Mouse (Mus musculus) erythroblast, embryonic 14.5 days (primary cell): ENCODE measurements around the gene Sash3. TPM values are rescaled to one million over a fixed set of nuclear protein-coding genes. Genes with fewer than 3 reads are reported as not detected.
A peak's percentile ranks its signal among the peaks of the same experiment; 100 is the strongest.

ENCODE experiments used
- H3K27me3 ChIP-seq: 2 replicates; pipeline ENCODE4 v1.6.1; 2012; ENCODE audit warnings: inconsistent platforms; ENCODE audit not compliant: control insufficient read depth
- H3K36me3 ChIP-seq: 2 replicates; pipeline ENCODE4 v1.6.1; 2012; ENCODE audit warnings: mild to moderate bottlenecking, inconsistent platforms; ENCODE audit not compliant: control insufficient read depth
- H3K4me1 ChIP-seq: 2 replicates; pipeline ENCODE4 v1.6.1; 2012; ENCODE audit warnings: inconsistent platforms; ENCODE audit not compliant: control insufficient read depth
- H3K4me3 ChIP-seq: replicated peaks from 2 replicates; pipeline ENCODE3; 2012; ENCODE audit warnings: moderate library complexity, mild to moderate bottlenecking, inconsistent platforms
- H3K9me3 ChIP-seq: 2 replicates; pipeline ENCODE4 v1.6.1; 2012; ENCODE audit warnings: low read length, inconsistent platforms, mixed read lengths; ENCODE audit not compliant: control insufficient read depth
- GATA1 ChIP-seq: IDR thresholded peaks from 2 replicates; pipeline ENCODE4 v1.6.1; 2012; ENCODE audit warnings: low read length, inconsistent platforms, mixed read lengths
- TAL1 ChIP-seq: IDR thresholded peaks from 3 replicates; pipeline ENCODE4 v1.6.1; 2012; ENCODE audit warnings: low read length, inconsistent platforms, mixed read lengths
- polyA plus RNA-seq: library from polyadenylated mRNA; stranded (reverse); fragments of >175 nt; gene quantifications from 2 replicates; pipeline ENCODE4 v1.2.3, GENCODE M21; 2012

The Sash3 gene
- polyA plus RNA-seq, 1 experiment, result 0.09 TPM

DNA sequence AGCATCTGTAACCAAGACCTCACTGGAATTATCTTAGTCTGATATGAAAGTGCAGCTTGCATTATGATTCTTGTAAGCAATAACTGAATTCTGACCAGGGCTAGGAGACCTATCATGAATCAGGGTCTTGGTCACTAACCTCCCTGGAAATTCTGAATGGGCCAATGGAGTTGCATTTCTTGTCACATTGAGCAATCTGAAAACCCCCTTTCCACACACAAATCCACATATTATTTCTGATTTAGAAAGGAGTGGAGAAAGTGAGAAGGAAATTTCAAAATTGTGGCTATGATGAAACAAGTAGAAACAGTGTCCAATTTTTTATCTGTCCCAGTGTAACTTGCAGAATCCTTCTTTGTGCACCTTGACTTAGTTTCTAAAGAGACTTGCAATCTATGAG lies 26.9 kb upstream of the Sash3 start:
- Histone ChIP-seq H3K9me3 (no peaks in the 10 kb centered on the region), H3K4me1 (peaks cover under 1% of the 10 kb centered on the region; the same call in 1 of the 2 replicates), H3K36me3 (no peaks in the 10 kb centered on the region), H3K4me3 (no peak overlapping the region), H3K27me3 (peaks cover 3% of the 10 kb centered on the region; the same call in 1 of the 2 replicates)
- TF ChIP-seq TAL1 (no peak), GATA1 (no peak)

DNA sequence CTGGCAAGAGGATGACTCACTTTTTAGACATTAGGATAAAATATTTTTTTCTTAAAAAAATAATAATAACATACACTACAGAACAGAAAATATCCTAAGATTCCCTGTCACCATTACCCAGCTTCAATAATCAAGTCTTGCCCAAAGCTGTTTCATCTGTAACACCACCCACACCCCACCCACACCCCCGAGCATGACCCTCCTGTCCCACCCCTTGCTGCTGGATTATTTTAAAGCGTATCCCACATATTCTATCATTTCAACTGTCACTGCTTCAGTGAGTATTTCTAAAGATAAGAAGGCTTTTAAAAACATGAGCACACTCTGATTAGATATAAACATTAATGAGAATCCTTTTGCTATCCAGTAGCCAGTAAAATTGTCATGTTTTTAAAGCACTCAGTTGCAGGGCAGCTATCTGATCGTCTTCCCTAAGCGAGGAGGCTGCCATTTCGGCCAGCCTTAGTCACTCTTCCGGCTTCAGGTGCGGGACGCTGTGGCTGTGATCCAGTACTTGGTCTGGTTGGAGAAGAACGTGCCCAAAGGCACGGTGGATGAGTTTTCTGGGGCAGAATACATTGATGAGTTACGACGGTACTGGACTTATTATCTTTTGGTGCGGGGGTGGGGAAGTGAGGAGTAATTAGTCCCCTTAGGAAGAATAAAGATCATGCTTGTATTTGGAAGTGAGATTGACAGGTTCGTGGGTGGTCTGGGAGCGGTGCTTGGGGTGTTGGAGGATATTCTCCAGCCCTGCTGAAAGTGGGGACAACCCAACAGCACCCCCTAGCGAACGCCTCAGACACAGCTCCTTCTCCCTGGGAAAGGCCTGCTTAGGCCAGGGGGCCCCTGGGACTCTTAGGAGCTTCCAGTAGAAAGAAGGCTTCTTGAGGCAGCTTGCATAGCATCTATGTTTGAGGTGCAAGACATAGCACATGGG lies 21.8 kb upstream of the Sash3 start:
- Histone ChIP-seq H3K36me3 (no peaks in the 10 kb centered on the region), H3K9me3 (no peaks in the 10 kb centered on the region), H3K4me1 (peaks cover 2% of the 10 kb centered on the region), H3K27me3 (no peaks in the 10 kb centered on the region), H3K4me3 (peak overlapping the region; percentile 41)
- TF ChIP-seq TAL1, result no peak
- TF ChIP-seq GATA1, result no peak

DNA sequence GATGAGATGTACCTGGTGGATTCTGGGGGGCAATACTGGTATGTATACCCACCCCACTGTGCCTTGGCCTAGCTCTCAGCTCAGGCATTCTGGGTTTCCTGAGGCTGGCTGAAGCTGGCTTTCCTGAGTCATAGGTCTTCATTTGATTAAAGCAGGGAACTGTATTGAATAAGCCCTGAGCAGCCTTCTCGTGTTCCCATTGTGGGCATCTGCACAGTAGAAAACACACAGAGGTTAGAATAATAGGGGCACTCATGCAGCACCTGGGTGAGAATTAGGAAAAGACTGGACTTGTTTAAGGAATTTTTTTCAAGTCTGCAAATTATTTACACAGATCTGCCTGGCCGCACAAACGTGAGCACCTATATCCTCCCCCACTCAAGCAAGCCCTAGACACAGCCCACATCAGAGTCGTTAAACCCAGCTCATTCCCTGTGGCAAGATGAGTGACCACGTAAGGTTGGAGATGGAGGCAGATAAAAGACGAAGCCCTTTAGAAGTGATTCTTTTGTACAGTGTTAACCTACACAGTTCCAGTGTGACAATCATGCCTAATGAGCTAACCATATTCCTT lies 19.2 kb upstream of the Sash3 start:
- TF ChIP-seq TAL1 (no peak), GATA1 (no peak)
- Histone ChIP-seq H3K4me1 (peaks cover 2% of the 10 kb centered on the region), H3K27me3 (no peaks in the 10 kb centered on the region), H3K9me3 (no peaks in the 10 kb centered on the region), H3K36me3 (no peaks in the 10 kb centered on the region), H3K4me3 (no peak overlapping the region)

DNA sequence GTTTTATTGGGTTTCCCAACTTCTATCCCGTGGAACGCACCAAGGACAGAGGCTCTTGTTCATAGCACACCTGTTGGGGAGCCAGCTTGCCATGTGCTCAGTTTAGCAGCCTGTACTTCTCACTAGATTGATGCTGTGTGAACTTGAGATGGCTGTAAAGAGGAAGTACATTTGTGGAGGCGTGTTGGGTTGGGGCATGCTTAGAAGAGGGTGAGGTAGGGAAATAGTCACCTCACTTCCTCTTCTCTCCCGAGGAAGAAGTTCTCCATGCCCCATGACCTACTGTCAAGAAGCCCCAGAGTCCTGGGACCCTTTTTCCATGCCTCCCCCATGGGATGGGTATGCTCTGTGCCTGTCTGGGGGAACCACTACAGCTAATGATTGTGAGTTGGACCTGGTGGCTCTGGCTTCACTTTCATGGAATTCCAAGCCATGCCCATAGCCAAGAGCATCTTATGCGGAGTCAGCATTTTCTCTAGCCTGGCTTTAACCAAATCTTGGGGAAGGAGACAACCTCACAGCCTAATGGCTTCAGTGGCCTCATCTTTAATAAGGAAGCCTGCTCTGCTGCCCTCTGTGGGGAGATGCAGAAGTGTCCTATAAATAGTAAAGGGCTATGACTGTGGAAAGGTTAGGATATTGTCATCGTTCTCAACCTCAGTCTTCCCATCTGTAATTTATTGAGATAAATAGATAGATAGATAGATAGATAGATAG lies 18.6 kb upstream of the Sash3 start:
- Histone ChIP-seq H3K27me3 (no peaks in the 10 kb centered on the region), H3K36me3 (no peaks in the 10 kb centered on the region), H3K4me1 (peaks cover 2% of the 10 kb centered on the region), H3K4me3 (no peak overlapping the region), H3K9me3 (no peaks in the 10 kb centered on the region)
- TF ChIP-seq TAL1, result no peak
- TF ChIP-seq GATA1, result no peak

DNA sequence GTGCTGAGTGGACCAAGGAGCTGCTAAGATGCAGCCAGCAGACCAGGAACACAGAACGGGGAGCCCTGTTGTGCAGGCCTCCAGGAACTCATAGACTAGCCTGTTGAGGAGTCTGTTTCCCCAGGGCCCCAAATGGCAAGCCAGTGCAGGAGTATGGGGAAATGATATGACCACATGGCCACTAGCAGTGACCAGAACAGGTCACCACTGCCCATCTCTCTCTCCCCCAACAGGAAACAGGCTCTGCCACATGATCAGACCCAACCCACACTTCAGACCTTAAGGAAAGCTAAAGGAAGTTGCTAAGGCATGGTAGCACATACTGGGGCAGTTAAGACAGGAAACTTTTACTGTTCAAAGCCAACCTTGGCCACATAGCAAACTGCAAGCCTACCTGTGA lies 17.1 kb upstream of the Sash3 start:
- TF ChIP-seq TAL1 (no peak), GATA1 (no peak)
- peaks cover 2% of the 10 kb centered on the region for H3K4me1 ChIP-seq
- no peaks in the 10 kb centered on the region for H3K27me3 ChIP-seq
- H3K9me3 ChIP-seq, result no peaks in the 10 kb centered on the region
- no peak overlapping the region for H3K4me3 ChIP-seq
- no peaks in the 10 kb centered on the region for H3K36me3 ChIP-seq

DNA sequence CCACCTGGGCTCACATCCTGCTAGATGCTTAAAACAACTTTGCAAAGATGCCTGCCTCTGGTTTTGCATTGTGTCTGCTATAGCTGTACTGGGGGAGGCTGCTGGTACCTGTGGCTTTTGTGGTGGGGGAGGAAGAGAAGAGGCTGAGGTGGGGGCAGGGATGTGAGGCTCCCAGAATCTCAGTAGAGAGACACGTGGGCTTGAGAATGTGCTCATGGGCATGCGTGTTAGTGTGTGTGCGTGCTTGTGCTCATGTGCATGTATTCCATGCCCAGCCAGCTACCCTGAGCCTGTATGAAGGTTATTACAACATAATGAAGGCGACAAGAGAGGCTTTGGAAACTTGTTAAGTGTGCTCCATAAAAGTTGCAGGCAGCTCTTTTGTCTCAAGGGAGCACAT lies 9.3 kb upstream of the Sash3 start:
- Histone ChIP-seq H3K4me3 (no peak overlapping the region), H3K4me1 (peaks cover 39% of the 10 kb centered on the region), H3K9me3 (no peaks in the 10 kb centered on the region), H3K36me3 (no peaks in the 10 kb centered on the region), H3K27me3 (no peaks in the 10 kb centered on the region)
- TF ChIP-seq TAL1, result no peak
- TF ChIP-seq GATA1, result no peak

DNA sequence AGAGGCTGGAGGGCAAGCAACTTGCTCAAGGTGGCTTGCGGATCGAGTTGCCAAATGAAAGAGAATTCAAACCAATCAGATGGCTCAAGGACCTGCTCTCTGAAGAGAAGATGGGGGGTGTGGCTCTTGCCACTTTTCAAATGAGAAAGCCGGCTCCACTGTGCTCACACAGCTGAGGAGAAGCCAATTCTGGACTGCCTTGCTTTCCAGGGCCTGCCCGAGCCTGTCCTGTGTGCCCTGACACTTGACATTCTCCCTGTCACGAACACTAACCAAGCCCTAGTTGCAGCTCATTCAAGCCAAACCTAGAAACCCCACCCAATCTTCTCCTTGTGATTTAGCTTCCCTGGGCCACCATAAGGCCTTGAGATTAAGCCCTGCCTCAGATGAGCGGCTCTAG lies 8.2 kb upstream of the Sash3 start:
- Histone ChIP-seq H3K4me3 (no peak overlapping the region), H3K36me3 (no peaks in the 10 kb centered on the region), H3K27me3 (no peaks in the 10 kb centered on the region), H3K9me3 (no peaks in the 10 kb centered on the region), H3K4me1 (peaks cover 41% of the 10 kb centered on the region)
- TF ChIP-seq GATA1 (no peak), TAL1 (no peak)

DNA sequence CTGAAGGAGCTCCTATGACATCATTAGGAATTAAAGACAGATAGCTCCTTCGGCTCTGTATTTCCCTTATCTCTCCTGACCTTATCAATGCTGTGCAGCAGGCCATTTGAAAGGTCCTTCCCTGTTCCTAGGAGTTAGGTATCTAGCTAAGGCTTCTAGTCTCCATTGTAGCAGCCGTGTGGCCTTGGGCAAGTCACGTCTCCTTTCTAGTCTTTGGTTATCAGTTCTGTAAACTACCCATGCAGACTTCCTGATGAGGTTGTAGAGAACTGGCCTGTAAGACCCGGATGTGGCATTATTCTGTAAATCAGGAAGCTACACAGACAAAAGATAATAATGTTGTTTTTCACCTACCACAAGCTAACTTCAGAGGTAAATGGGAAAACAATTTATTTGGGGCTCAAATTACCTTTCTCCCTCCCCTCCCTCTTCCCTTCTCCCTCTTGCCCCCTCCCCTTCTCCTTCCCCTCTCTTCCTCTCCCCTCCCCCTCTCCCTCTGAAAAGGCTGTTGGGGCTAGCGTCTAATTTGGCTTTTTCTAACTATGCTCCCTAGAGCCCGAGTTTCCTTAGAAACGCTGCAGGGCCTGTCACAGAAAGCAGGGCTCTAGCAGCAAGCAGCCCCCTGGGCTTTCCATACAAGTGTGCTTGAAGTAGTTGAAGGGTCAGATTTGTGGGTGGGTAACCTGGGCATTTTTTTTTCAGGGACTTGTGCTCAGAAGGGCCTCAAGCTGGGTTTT lies 7.5 kb upstream of the Sash3 start:
- Histone ChIP-seq H3K4me3 (no peak overlapping the region), H3K36me3 (no peaks in the 10 kb centered on the region), H3K9me3 (no peaks in the 10 kb centered on the region), H3K4me1 (peaks cover 45% of the 10 kb centered on the region), H3K27me3 (no peaks in the 10 kb centered on the region)
- TF ChIP-seq TAL1 (peak; percentile 17; the same call in 1 of the 3 replicates), GATA1 (peak; percentile 58)
